Mouse (Mus musculus): ENCODE results near the gene Psmb8. TPM values are rescaled to one million over a fixed set of nuclear protein-coding genes. Genes with fewer than 3 reads are reported as not detected.
"Not testable (repeated sequence)": the region's sequence is repeated elsewhere in the genome, so short reads cannot be mapped to it uniquely, and the experiment has no call there.

The Psmb8 gene
- polyA plus RNA-seq, 1 experiment from 2014 or later, result 5.1 TPM

- WGBS, result 18% methylated on average over 23 of the region's 23 CpGs
- H3K4me1 ChIP-seq (ENCODE audit: control insufficient read depth, insufficient read depth, low read length), result no peaks in the 10 kb centered on the region
- no peaks in the 10 kb centered on the region for H3K36me3 ChIP-seq (ENCODE audit: control insufficient read depth, insufficient read depth, low read length)
- ATAC-seq (ENCODE audit: low FRiP score, low TSS enrichment), result no peak
- peaks cover 14% of the 10 kb centered on the region; the same call in 1 of the 2 replicates for H3K27me3 ChIP-seq (ENCODE audit: control insufficient read depth, insufficient read depth, low read length)
- no peak overlapping the region for H3K9ac ChIP-seq (replicated peaks; ENCODE audit: low read length)
- DNase-seq, result no peak
- H3K9me3 ChIP-seq (ENCODE audit: control insufficient read depth, low read length), result no peaks in the 10 kb centered on the region
- H3K4me3 ChIP-seq (replicated peaks; ENCODE audit: low read depth, low read length), result no peak overlapping the region
- no peak overlapping the region for H3K27ac ChIP-seq (replicated peaks; ENCODE audit: low read depth, low read length)
- H3K4me2 ChIP-seq (ENCODE audit: low read length), result no peak overlapping the region
These were observed 14.3 kb downstream of the Psmb8 start for GRCm38 (mm10) chr17:34211746-34212365.

GRCm38 (mm10) chr17:34213936-34214335 is 16.4 kb downstream of the Psmb8 start:
- ATAC-seq (ENCODE audit: low FRiP score, low TSS enrichment), result no peak
- Histone ChIP-seq H3K4me1 (ENCODE audit: control insufficient read depth, insufficient read depth, low read length) (no peaks in the 10 kb centered on the region), H3K27ac (replicated peaks; ENCODE audit: low read depth, low read length) (no peak overlapping the region), H3K36me3 (ENCODE audit: control insufficient read depth, insufficient read depth, low read length) (no peaks in the 10 kb centered on the region), H3K4me2 (ENCODE audit: low read length) (peak overlapping the region; percentile 17; the same call in 1 of the 2 replicates), H3K27me3 (ENCODE audit: control insufficient read depth, insufficient read depth, low read length) (peaks cover 14% of the 10 kb centered on the region; the same call in 1 of the 2 replicates), H3K4me3 (replicated peaks; ENCODE audit: low read depth, low read length) (no peak overlapping the region), H3K9ac (replicated peaks; ENCODE audit: low read length) (no peak overlapping the region), H3K9me3 (ENCODE audit: control insufficient read depth, low read length) (no peaks in the 10 kb centered on the region)
- DNase-seq, result no peak
- WGBS, result 47% methylated on average over 21 of the region's 21 CpGs

- Histone ChIP-seq H3K9me3 (ENCODE audit: control insufficient read depth, low read length) (no peaks in the 10 kb centered on the region), H3K4me3 (replicated peaks; ENCODE audit: low read depth, low read length) (no peak overlapping the region), H3K36me3 (ENCODE audit: control insufficient read depth, insufficient read depth, low read length) (no peaks in the 10 kb centered on the region), H3K9ac (replicated peaks; ENCODE audit: low read length) (no peak overlapping the region), H3K4me2 (ENCODE audit: low read length) (no peak overlapping the region), H3K27me3 (ENCODE audit: control insufficient read depth, insufficient read depth, low read length) (peaks cover 14% of the 10 kb centered on the region; the same call in 1 of the 2 replicates), H3K4me1 (ENCODE audit: control insufficient read depth, insufficient read depth, low read length) (no peaks in the 10 kb centered on the region), H3K27ac (replicated peaks; ENCODE audit: low read depth, low read length) (no peak overlapping the region)
- 87% methylated on average over 12 of the region's 12 CpGs for WGBS
- DNase-seq (no peak), ATAC-seq (ENCODE audit: low FRiP score, low TSS enrichment) (no peak)
These were observed 17.7 kb downstream of the Psmb8 start for GRCm38 (mm10) chr17:34215176-34215575.

GRCm38 (mm10) chr17:34217216-34217928 is 19.9 kb downstream of the Psmb8 start:
- DNase-seq (no peak), ATAC-seq (ENCODE audit: low FRiP score, low TSS enrichment) (no peak)
- no peak overlapping the region for H3K9ac ChIP-seq (replicated peaks; ENCODE audit: low read length)
- H3K36me3 ChIP-seq (ENCODE audit: control insufficient read depth, insufficient read depth, low read length), result no peaks in the 10 kb centered on the region
- no peak overlapping the region for H3K27ac ChIP-seq (replicated peaks; ENCODE audit: low read depth, low read length)
- 83% methylated on average over 8 of the region's 8 CpGs for WGBS
- no peaks in the 10 kb centered on the region for H3K9me3 ChIP-seq (ENCODE audit: control insufficient read depth, low read length)
- H3K4me1 ChIP-seq (ENCODE audit: control insufficient read depth, insufficient read depth, low read length), result no peaks in the 10 kb centered on the region
- H3K4me3 ChIP-seq (replicated peaks; ENCODE audit: low read depth, low read length), result no peak overlapping the region
- no peak overlapping the region for H3K4me2 ChIP-seq (ENCODE audit: low read length)
- H3K27me3 ChIP-seq (ENCODE audit: control insufficient read depth, insufficient read depth, low read length), result peaks cover 9% of the 10 kb centered on the region; the same call in 1 of the 2 replicates

DNA sequence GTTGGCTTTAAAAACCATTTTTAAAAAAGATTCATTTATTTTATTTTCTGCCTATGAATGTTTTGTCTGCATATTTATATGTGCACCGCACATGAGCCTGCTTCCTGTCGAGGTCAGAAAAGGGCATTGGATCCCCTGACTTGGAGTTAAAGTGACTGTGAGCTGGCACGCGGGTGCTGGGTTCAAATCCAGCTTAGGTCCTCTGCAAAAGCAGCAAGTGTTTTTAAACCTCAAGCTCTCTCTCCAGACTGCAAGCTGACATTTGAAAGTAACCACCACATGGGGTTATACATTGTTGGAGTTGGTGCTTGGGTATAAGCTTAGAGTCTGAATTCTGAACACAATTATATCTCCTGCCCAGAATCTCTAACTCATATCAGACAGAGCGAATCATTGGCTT is 20.5 kb downstream of the Psmb8 start:
- WGBS, result 90% methylated on average over 5 of the region's 5 CpGs
- DNase-seq, result no peak

DNA sequence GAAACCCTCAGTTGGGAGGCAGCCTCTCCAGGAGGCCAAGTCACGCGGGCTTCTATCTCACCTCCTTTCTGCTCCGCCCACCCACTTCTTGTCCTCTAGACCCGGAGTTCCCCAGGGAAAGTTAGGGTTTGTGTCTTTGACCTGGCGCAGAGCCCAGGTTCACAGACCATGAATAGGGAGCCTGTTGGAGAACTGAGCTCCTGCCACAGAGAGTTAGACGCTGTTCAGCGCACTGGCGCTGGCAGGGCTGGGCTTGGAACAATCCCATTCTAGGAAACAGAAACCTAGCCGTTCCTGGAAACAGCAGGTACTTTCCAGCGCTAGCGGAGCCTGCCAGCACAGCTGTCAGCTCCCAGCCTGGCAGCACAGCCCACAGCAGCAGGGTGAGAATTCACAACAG is 21.2 kb downstream of the Psmb8 start:
- H3K9ac ChIP-seq (replicated peaks; ENCODE audit: low read length), result no peak overlapping the region
- no peak overlapping the region for H3K27ac ChIP-seq (replicated peaks; ENCODE audit: low read depth, low read length)
- no peak for DNase-seq
- H3K9me3 ChIP-seq (ENCODE audit: control insufficient read depth, low read length), result no peaks in the 10 kb centered on the region
- no peak overlapping the region for H3K4me2 ChIP-seq (ENCODE audit: low read length)
- H3K4me3 ChIP-seq (replicated peaks; ENCODE audit: low read depth, low read length), result no peak overlapping the region
- ATAC-seq (ENCODE audit: low FRiP score, low TSS enrichment), result no peak
- no peaks in the 10 kb centered on the region for H3K36me3 ChIP-seq (ENCODE audit: control insufficient read depth, insufficient read depth, low read length)
- WGBS, result 79% methylated on average over 11 of the region's 11 CpGs
- H3K27me3 ChIP-seq (ENCODE audit: control insufficient read depth, insufficient read depth, low read length), result no peaks in the 10 kb centered on the region
- no peaks in the 10 kb centered on the region for H3K4me1 ChIP-seq (ENCODE audit: control insufficient read depth, insufficient read depth, low read length)

More for the DNA sequence above, 20.5 kb downstream of the Psmb8 start:
- H3K9me3 ChIP-seq (ENCODE audit: control insufficient read depth, low read length), result no peaks in the 10 kb centered on the region
- no peak overlapping the region for H3K4me3 ChIP-seq (replicated peaks; ENCODE audit: low read depth, low read length)
- no peak overlapping the region for H3K9ac ChIP-seq (replicated peaks; ENCODE audit: low read length)
- H3K36me3 ChIP-seq (ENCODE audit: control insufficient read depth, insufficient read depth, low read length), result no peaks in the 10 kb centered on the region
- no peaks in the 10 kb centered on the region for H3K4me1 ChIP-seq (ENCODE audit: control insufficient read depth, insufficient read depth, low read length)
- H3K4me2 ChIP-seq (ENCODE audit: low read length), result no peak overlapping the region
- no peak overlapping the region for H3K27ac ChIP-seq (replicated peaks; ENCODE audit: low read depth, low read length)
- ATAC-seq (ENCODE audit: low FRiP score, low TSS enrichment), result no peak
- peaks cover 6% of the 10 kb centered on the region; the same call in 1 of the 2 replicates for H3K27me3 ChIP-seq (ENCODE audit: control insufficient read depth, insufficient read depth, low read length)

GRCm38 (mm10) chr17:34219096-34219495 is 21.6 kb downstream of the Psmb8 start:
- not testable (repeated sequence) for H3K9ac ChIP-seq (replicated peaks; ENCODE audit: low read length); H3K27ac ChIP-seq (replicated peaks; ENCODE audit: low read depth, low read length); H3K4me1 ChIP-seq (ENCODE audit: control insufficient read depth, insufficient read depth, low read length); H3K4me3 ChIP-seq (replicated peaks; ENCODE audit: low read depth, low read length); H3K4me2 ChIP-seq (ENCODE audit: low read length); DNase-seq; H3K9me3 ChIP-seq (ENCODE audit: control insufficient read depth, low read length); ATAC-seq (ENCODE audit: low FRiP score, low TSS enrichment); H3K27me3 ChIP-seq (ENCODE audit: control insufficient read depth, insufficient read depth, low read length); H3K36me3 ChIP-seq (ENCODE audit: control insufficient read depth, insufficient read depth, low read length)
- WGBS, result 89% methylated on average over 7 of the region's 11 CpGs

DNA sequence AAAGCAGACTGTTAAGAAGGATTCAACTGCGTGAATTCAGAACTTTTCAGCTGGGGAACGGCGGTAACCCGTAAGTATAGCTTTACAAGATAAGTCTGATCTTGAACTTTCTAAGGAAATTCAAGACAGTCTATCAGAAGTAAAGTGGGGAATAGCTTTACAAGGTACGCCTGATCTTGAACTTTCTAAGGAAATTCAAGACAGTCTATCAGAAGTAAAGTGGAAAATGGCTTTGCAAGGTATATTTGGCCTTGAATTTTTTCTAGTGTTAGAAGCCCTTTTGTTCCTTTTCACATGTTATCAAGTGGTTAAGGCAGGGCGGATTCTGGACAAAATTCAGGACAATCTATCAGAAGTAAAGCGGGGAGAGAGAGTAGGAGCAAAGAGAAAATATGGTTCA is 22.3 kb downstream of the Psmb8 start:
- WGBS, result 90% methylated on average over 3 of the region's 7 CpGs
- DNase-seq; H3K9ac ChIP-seq (replicated peaks; ENCODE audit: low read length); H3K27me3 ChIP-seq (ENCODE audit: control insufficient read depth, insufficient read depth, low read length); H3K27ac ChIP-seq (replicated peaks; ENCODE audit: low read depth, low read length); H3K4me3 ChIP-seq (replicated peaks; ENCODE audit: low read depth, low read length); H3K9me3 ChIP-seq (ENCODE audit: control insufficient read depth, low read length); H3K36me3 ChIP-seq (ENCODE audit: control insufficient read depth, insufficient read depth, low read length); ATAC-seq (ENCODE audit: low FRiP score, low TSS enrichment); H3K4me2 ChIP-seq (ENCODE audit: low read length); H3K4me1 ChIP-seq (ENCODE audit: control insufficient read depth, insufficient read depth, low read length): not testable (repeated sequence)

- H3K9ac ChIP-seq (replicated peaks; ENCODE audit: low read length); H3K9me3 ChIP-seq (ENCODE audit: control insufficient read depth, low read length); H3K4me2 ChIP-seq (ENCODE audit: low read length); ATAC-seq (ENCODE audit: low FRiP score, low TSS enrichment); H3K27me3 ChIP-seq (ENCODE audit: control insufficient read depth, insufficient read depth, low read length); H3K4me3 ChIP-seq (replicated peaks; ENCODE audit: low read depth, low read length); H3K36me3 ChIP-seq (ENCODE audit: control insufficient read depth, insufficient read depth, low read length); DNase-seq; H3K4me1 ChIP-seq (ENCODE audit: control insufficient read depth, insufficient read depth, low read length); H3K27ac ChIP-seq (replicated peaks; ENCODE audit: low read depth, low read length): not testable (repeated sequence)
- 93% methylated on average over 5 of the region's 16 CpGs for WGBS
These were observed 22.9 kb downstream of the Psmb8 start for GRCm38 (mm10) chr17:34220401-34220800.
